Mouse (Mus musculus): Measurements from ENCODE around the gene Phactr2.

The Phactr2 gene

GRCm38 (mm10) chr10:13304641-13305241 is 169.5 kb downstream of the Phactr2 start:
- in situ Hi-C loops (cut with MboI; ENCODE audit: low pct_unique_long_range_greater_than_20kb in 1 of 2, low sequenced_read_pairs in 2 of 2, unreplicated experiment in 1 of 2) = no loop called here

- in situ Hi-C loops (cut with MboI; ENCODE audit: low pct_unique_long_range_greater_than_20kb in 1 of 2, low sequenced_read_pairs in 2 of 2, unreplicated experiment in 1 of 2) = no loop called here
Observed at GRCm38 (mm10) chr10:13303271-13304265, 170.6 kb downstream of the Phactr2 start.

- in situ Hi-C loops (cut with MboI; ENCODE audit: low pct_unique_long_range_greater_than_20kb in 1 of 2, low sequenced_read_pairs in 2 of 2, unreplicated experiment in 1 of 2) = no loop called here
Observed at GRCm38 (mm10) chr10:13300601-13301000, 173.6 kb downstream of the Phactr2 start.

GRCm38 (mm10) chr10:13300196-13300595 is 174.0 kb downstream of the Phactr2 start:
- in situ Hi-C loops (cut with MboI; ENCODE audit: low pct_unique_long_range_greater_than_20kb in 1 of 2, low sequenced_read_pairs in 2 of 2, unreplicated experiment in 1 of 2) = no loop called here

GRCm38 (mm10) chr10:13294886-13295285 is 179.3 kb downstream of the Phactr2 start:
- in situ Hi-C loops (cut with MboI; ENCODE audit: low pct_unique_long_range_greater_than_20kb in 1 of 2, low sequenced_read_pairs in 2 of 2, unreplicated experiment in 1 of 2) = no loop called here

- in situ Hi-C loops (cut with MboI; ENCODE audit: low pct_unique_long_range_greater_than_20kb in 1 of 2, low sequenced_read_pairs in 2 of 2, unreplicated experiment in 1 of 2) = no loop called here
Observed at GRCm38 (mm10) chr10:13292026-13292425, 182.2 kb downstream of the Phactr2 start.

- in situ Hi-C loops (cut with MboI; ENCODE audit: low pct_unique_long_range_greater_than_20kb in 1 of 2, low sequenced_read_pairs in 2 of 2, unreplicated experiment in 1 of 2) = no loop called here
Observed at GRCm38 (mm10) chr10:13289252-13289961, 184.8 kb downstream of the Phactr2 start.

- in situ Hi-C loops (cut with MboI; ENCODE audit: low pct_unique_long_range_greater_than_20kb in 1 of 2, low sequenced_read_pairs in 2 of 2, unreplicated experiment in 1 of 2) = no loop called here
Observed at GRCm38 (mm10) chr10:13288296-13288695, 185.9 kb downstream of the Phactr2 start.

GRCm38 (mm10) chr10:13283441-13283840 is 190.8 kb downstream of the Phactr2 start:
- in situ Hi-C loops (cut with MboI; ENCODE audit: low pct_unique_long_range_greater_than_20kb in 1 of 2, low sequenced_read_pairs in 2 of 2, unreplicated experiment in 1 of 2) = no loop called here

- in situ Hi-C loops (cut with MboI; ENCODE audit: low pct_unique_long_range_greater_than_20kb in 1 of 2, low sequenced_read_pairs in 2 of 2, unreplicated experiment in 1 of 2) = no loop called here
Observed at GRCm38 (mm10) chr10:13280298-13280853, 193.8 kb downstream of the Phactr2 start.

- in situ Hi-C loops (cut with MboI; ENCODE audit: low pct_unique_long_range_greater_than_20kb in 1 of 2, low sequenced_read_pairs in 2 of 2, unreplicated experiment in 1 of 2) = no loop called here
Observed at GRCm38 (mm10) chr10:13276298-13276697, 197.9 kb downstream of the Phactr2 start.

GRCm38 (mm10) chr10:13275152-13275551 is 199.1 kb downstream of the Phactr2 start:
- in situ Hi-C loops (cut with MboI; ENCODE audit: low pct_unique_long_range_greater_than_20kb in 1 of 2, low sequenced_read_pairs in 2 of 2, unreplicated experiment in 1 of 2) = no loop called here

- in situ Hi-C loops (cut with MboI; ENCODE audit: low pct_unique_long_range_greater_than_20kb in 1 of 2, low sequenced_read_pairs in 2 of 2, unreplicated experiment in 1 of 2) = no loop called here
Observed at GRCm38 (mm10) chr10:13274699-13275098, 199.5 kb downstream of the Phactr2 start.

- in situ Hi-C loops (cut with MboI; ENCODE audit: low pct_unique_long_range_greater_than_20kb in 1 of 2, low sequenced_read_pairs in 2 of 2, unreplicated experiment in 1 of 2) = no loop called here
Observed at GRCm38 (mm10) chr10:13273756-13274155, 200.5 kb downstream of the Phactr2 start.

GRCm38 (mm10) chr10:13271716-13272115 is 202.5 kb downstream of the Phactr2 start:
- in situ Hi-C loops (cut with MboI; ENCODE audit: low pct_unique_long_range_greater_than_20kb in 1 of 2, low sequenced_read_pairs in 2 of 2, unreplicated experiment in 1 of 2) = no loop called here

- in situ Hi-C loops (cut with MboI; ENCODE audit: low pct_unique_long_range_greater_than_20kb in 1 of 2, low sequenced_read_pairs in 2 of 2, unreplicated experiment in 1 of 2) = no loop called here
Observed at GRCm38 (mm10) chr10:13271099-13271498, 203.1 kb downstream of the Phactr2 start.

GRCm38 (mm10) chr10:13270270-13270669 is 203.9 kb downstream of the Phactr2 start:
- in situ Hi-C loops (cut with MboI; ENCODE audit: low pct_unique_long_range_greater_than_20kb in 1 of 2, low sequenced_read_pairs in 2 of 2, unreplicated experiment in 1 of 2) = no loop called here

GRCm38 (mm10) chr10:13259251-13259650 is 215.0 kb downstream of the Phactr2 start:
- in situ Hi-C loops (cut with MboI; ENCODE audit: low pct_unique_long_range_greater_than_20kb in 1 of 2, low sequenced_read_pairs in 2 of 2, unreplicated experiment in 1 of 2) = no loop called here

GRCm38 (mm10) chr10:13256196-13256595 is 218.0 kb downstream of the Phactr2 start:
- in situ Hi-C loops (cut with MboI; ENCODE audit: low pct_unique_long_range_greater_than_20kb in 1 of 2, low sequenced_read_pairs in 2 of 2, unreplicated experiment in 1 of 2) = no loop called here
